Mouse (Mus musculus): ENCODE data around the gene Kmt2d. TPM values are rescaled to one million over a fixed set of nuclear protein-coding genes. Genes with fewer than 3 reads are reported as not detected.

Gene Kmt2d
- polyA plus RNA-seq, 1 experiment from 2014 or later = 13.7 TPM

GRCm38 (mm10) chr15:98785744-98786143 lies 85.3 kb downstream of the Kmt2d start:
- 39% methylated on average over 7 of the region's 7 CpGs for WGBS
- Histone ChIP-seq H3K4me2 (no peak overlapping the region), H3K4me3 (no peak overlapping the region), H3K36me3 (ENCODE audit: poor library complexity, severe bottlenecking) (no peaks in the 10 kb centered on the region), H3K27ac (no peak overlapping the region), H3K27me3 (peaks cover 93% of the 10 kb centered on the region), H3K9ac (no peak overlapping the region), H3K4me1 (peaks cover 9% of the 10 kb centered on the region; the same call in 1 of the 2 replicates), H3K9me3 (replicated peaks) (0 out of 2 replicates have a peak, but pooled peaks cover 4% of the 10 kb centered on the region)
- no peak for ATAC-seq

Other genes starting within 250 kb of the Kmt2d start
- gene Cacnb3, start 240.4 kb downstream of the Kmt2d start, polyA plus RNA-seq (2015; fragmentation: Nextera tagmentation; extraction: Ambion mirVana) = 82.1 and 94.8 TPM in 2 replicates
- gene Ddx23, start 208.3 kb downstream of the Kmt2d start, polyA plus RNA-seq (2015; fragmentation: Nextera tagmentation; extraction: Ambion mirVana) = 32.5 and 33.3 TPM in 2 replicates
- 6.3 and 7.0 TPM in 2 replicates for gene Rnd1, start 193.7 kb downstream of the Kmt2d start, polyA plus RNA-seq (2015; fragmentation: Nextera tagmentation; extraction: Ambion mirVana)
- gene Ccdc65, start 163.0 kb downstream of the Kmt2d start, polyA plus RNA-seq (2015; fragmentation: Nextera tagmentation; extraction: Ambion mirVana) = 2.1 TPM in 2 replicates
- 3.0 and 4.9 TPM in 2 replicates for gene Fkbp11, start 143.0 kb downstream of the Kmt2d start, polyA plus RNA-seq (2015; fragmentation: Nextera tagmentation; extraction: Ambion mirVana)
- 49.2 and 55.1 TPM in 2 replicates for gene Arf3, start 108.0 kb downstream of the Kmt2d start, polyA plus RNA-seq (2015; fragmentation: Nextera tagmentation; extraction: Ambion mirVana)
- not detected in 2 replicates for gene Wnt10b, start 93.1 kb downstream of the Kmt2d start, polyA plus RNA-seq (2015; fragmentation: Nextera tagmentation; extraction: Ambion mirVana)
- not detected in 2 replicates for gene Wnt1, start 81.3 kb downstream of the Kmt2d start, polyA plus RNA-seq (2015; fragmentation: Nextera tagmentation; extraction: Ambion mirVana)
- gene Ddn, start 61.7 kb downstream of the Kmt2d start, polyA plus RNA-seq (2015; fragmentation: Nextera tagmentation; extraction: Ambion mirVana) = 0.05 and 0.15 TPM in 2 replicates
- 95.9 and 99.4 TPM in 2 replicates for gene Prkag1, start 39.7 kb downstream of the Kmt2d start, polyA plus RNA-seq (2015; fragmentation: Nextera tagmentation; extraction: Ambion mirVana)
- 31.7 and 33.0 TPM in 2 replicates for gene Rhebl1, start 23.3 kb upstream of the Kmt2d start, polyA plus RNA-seq (2015; fragmentation: Nextera tagmentation; extraction: Ambion mirVana)
- gene Dhh, start 27.3 kb upstream of the Kmt2d start, polyA plus RNA-seq (2015; fragmentation: Nextera tagmentation; extraction: Ambion mirVana) = 0.22 and 0.28 TPM in 2 replicates
- gene Lmbr1l, start 47.0 kb upstream of the Kmt2d start, polyA plus RNA-seq (2015; fragmentation: Nextera tagmentation; extraction: Ambion mirVana) = 39.8 and 47.1 TPM in 2 replicates
- 1,607 and 1,715 TPM in 2 replicates for gene Tuba1b, start 63.4 kb upstream of the Kmt2d start, polyA plus RNA-seq (2015; fragmentation: Nextera tagmentation; extraction: Ambion mirVana)
- gene Gm49450, start 82.3 kb upstream of the Kmt2d start, polyA plus RNA-seq (2015; fragmentation: Nextera tagmentation; extraction: Ambion mirVana) = not detected in 2 replicates
- gene Tuba1a, start 82.5 kb upstream of the Kmt2d start, polyA plus RNA-seq (2015; fragmentation: Nextera tagmentation; extraction: Ambion mirVana) = 10,586 and 11,102 TPM in 2 replicates
- gene Tuba1c, start 158.7 kb upstream of the Kmt2d start, polyA plus RNA-seq (2015; fragmentation: Nextera tagmentation; extraction: Ambion mirVana) = 97.6 and 102 TPM in 2 replicates
- gene Prph, start 184.0 kb upstream of the Kmt2d start, polyA plus RNA-seq (2015; fragmentation: Nextera tagmentation; extraction: Ambion mirVana) = 0.94 and 1.6 TPM in 2 replicates
- gene Troap, start 203.4 kb upstream of the Kmt2d start, polyA plus RNA-seq (2015; fragmentation: Nextera tagmentation; extraction: Ambion mirVana) = 37.8 and 38.6 TPM in 2 replicates
- 0.39 TPM in 1 of 2 replicates, not detected in the other for gene C1ql4, start 216.6 kb upstream of the Kmt2d start, polyA plus RNA-seq (2015; fragmentation: Nextera tagmentation; extraction: Ambion mirVana)
- 0.25 and 0.84 TPM in 2 replicates for gene Dnajc22, start 222.0 kb upstream of the Kmt2d start, polyA plus RNA-seq (2015; fragmentation: Nextera tagmentation; extraction: Ambion mirVana)

All from forebrain, embryonic 13.5 days (tissue).